Mouse (Mus musculus): Measurements from ENCODE around the gene Ppp2r3d. TPM values are rescaled to one million over a fixed set of nuclear protein-coding genes. Genes with fewer than 3 reads are reported as not detected.

Gene Ppp2r3d
- 155 and 397 TPM in 2 replicates for polyA plus RNA-seq (2012; rRNA removed; ENCODE audit: low replicate concordance)

DNA sequence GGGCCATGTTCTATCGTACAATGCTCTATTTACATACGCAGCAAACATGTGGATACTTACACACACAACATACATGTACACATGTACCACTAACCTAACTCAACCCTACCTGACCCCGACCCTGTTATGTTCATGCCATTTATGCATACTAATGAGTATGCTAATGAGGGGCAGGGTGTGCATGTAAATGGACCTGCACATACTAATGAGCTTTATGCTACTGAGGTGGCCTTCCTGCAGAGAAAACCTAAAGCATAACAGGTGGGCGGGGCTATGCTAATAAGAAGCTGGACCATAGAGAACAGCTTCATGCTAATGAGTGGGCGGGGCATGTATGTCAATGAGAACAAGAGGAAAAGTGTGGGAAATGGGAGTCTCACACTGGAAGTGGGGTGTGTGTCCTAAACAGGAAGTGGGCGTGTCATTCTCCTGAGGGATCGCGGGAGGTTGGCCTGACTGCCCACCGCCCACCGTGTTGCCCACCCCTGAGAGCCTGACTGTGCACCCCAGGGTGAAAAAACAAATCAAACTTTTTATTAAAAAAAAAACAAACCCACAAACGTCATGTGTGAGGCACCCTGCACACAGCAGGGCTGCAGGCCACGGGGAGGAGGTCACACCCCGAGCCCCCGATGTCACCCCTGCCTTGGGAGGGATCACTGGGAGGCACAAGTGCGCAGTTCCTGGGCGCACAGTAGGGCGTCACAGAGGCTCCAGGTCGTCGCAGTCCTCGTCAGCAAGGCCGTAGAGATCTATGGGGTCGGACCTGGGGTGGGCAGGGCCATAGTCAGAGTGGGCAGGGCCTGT, at the start of gene Ppp2r3d:
Gene Ppp2r3d (minus strand): TSS at position 803 of the 807 bp plus-strand sequence.

DNA sequence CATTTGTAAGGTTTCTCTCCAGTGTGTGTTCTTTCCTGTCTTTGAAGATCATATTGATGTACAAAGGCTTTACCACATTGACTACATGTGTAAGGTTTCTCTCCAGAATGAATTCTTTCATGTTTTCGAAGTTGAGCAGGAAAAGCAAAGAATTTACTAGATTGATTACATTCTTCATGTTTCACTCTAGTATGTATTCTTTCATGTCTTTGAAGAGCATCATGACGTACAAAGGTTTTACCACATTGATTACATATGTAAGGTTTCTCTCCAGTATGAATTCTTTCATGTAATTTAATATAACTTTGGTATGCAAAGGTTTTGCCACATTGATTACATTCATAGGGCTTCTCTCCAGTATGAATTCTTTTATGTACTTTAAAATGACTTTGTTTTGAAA, 17.0 kb upstream of the Ppp2r3d start, which contains the start of gene Gm21836:
Gene Gm21836 (minus strand): TSS at position 101 of the 400 bp plus-strand sequence.

Other genes with a start within 250 kb of the Ppp2r3d start
- 2.1 and 4.1 TPM in 2 replicates for gene 2010315B03Rik, start 164.2 kb downstream of the Ppp2r3d start, polyA plus RNA-seq (2012; rRNA removed; ENCODE audit: low replicate concordance)
- not detected in 2 replicates for gene Gm21836, start 16.9 kb upstream of the Ppp2r3d start, polyA plus RNA-seq (2012; rRNA removed; ENCODE audit: low replicate concordance)

Data from mammary gland, adult 2 months (tissue).